Mouse (Mus musculus) heart, postnatal 36 days (tissue): ENCODE results near the gene Hps5. TPM values are rescaled to one million over a fixed set of nuclear protein-coding genes. Genes with fewer than 3 reads are reported as not detected.
"Not testable (repeated sequence)": the region's sequence is repeated elsewhere in the genome, so short reads cannot be mapped to it uniquely, and the experiment has no call there.

Source experiments
- DNase-seq, 2 experiments: peaks; one replicate each; pipeline ENCODE4 v3.0.0; 2021 to 2022
- intact Hi-C: fragments of 180-260 bp; cut with DNase I; formaldehyde crosslinking; loops from one replicate; pipeline ENCODE4 v1.15.1; 2025
- total RNA-seq, 2 experiments: library from RNA; stranded (reverse); gene quantifications; 2 replicates each; pipeline ENCODE4 v1.2.3; 2021

Hps5 gene
- total RNA-seq, 2 experiments from 2014 or later: 8.8 to 12.7 TPM

GRCm38 (mm10) chr7:46745816-46746215 lies 50.0 kb downstream of the Hps5 start:
- DNase-seq: no peak
- intact Hi-C loops: no loop called here

GRCm38 (mm10) chr7:46742880-46743279 lies 53.0 kb downstream of the Hps5 start, which contains the start of gene Saa1:
TSS of gene Saa1 (minus strand) at chr7:46742980.
- DNase-seq, intact Hi-C loops: not testable (repeated sequence)

- intact Hi-C loops, DNase-seq: not testable (repeated sequence)
Measured at GRCm38 (mm10) chr7:46740041-46740440, 55.8 kb downstream of the Hps5 start.

- intact Hi-C loops: no loop called here
- DNase-seq: no peak
Measured at GRCm38 (mm10) chr7:46738561-46739460, 57.1 kb downstream of the Hps5 start.

GRCm38 (mm10) chr7:46734983-46735382 lies 60.9 kb downstream of the Hps5 start:
- DNase-seq: no peak
- intact Hi-C loops: no loop called here

- DNase-seq: no peak
- intact Hi-C loops: no loop called here
Measured at GRCm38 (mm10) chr7:46732458-46732857, 63.4 kb downstream of the Hps5 start, which contains the start of gene Saa4. TSS of gene Saa4 (minus strand) at chr7:46732603.

- no peak for DNase-seq
- intact Hi-C loops: no loop called here
Measured at GRCm38 (mm10) chr7:46727584-46727983, 68.3 kb downstream of the Hps5 start.

- intact Hi-C loops: no loop called here
- no peak for DNase-seq
Measured at GRCm38 (mm10) chr7:46724396-46724795, 71.5 kb downstream of the Hps5 start.

- intact Hi-C loops: no loop called here
- no peak for DNase-seq
Measured at GRCm38 (mm10) chr7:46723849-46724248, 72.0 kb downstream of the Hps5 start.

GRCm38 (mm10) chr7:46723354-46723753 lies 72.5 kb downstream of the Hps5 start:
- intact Hi-C loops: no loop called here
- no peak for DNase-seq

GRCm38 (mm10) chr7:46720460-46720859 lies 75.4 kb downstream of the Hps5 start:
- DNase-seq: no peak
- intact Hi-C loops: no loop called here

- DNase-seq: peak; percentile 21 to 22
- intact Hi-C loops: no loop called here
Measured at GRCm38 (mm10) chr7:46719526-46719925, 76.3 kb downstream of the Hps5 start.

GRCm38 (mm10) chr7:46718591-46719270 lies 77.1 kb downstream of the Hps5 start:
- no peak for DNase-seq

GRCm38 (mm10) chr7:46716897-46717296 lies 79.0 kb downstream of the Hps5 start:
- intact Hi-C loops: no loop called here
- DNase-seq: peak in 1 of 2 experiments; percentile 18

More at GRCm38 (mm10) chr7:46718591-46719270, 77.1 kb downstream of the Hps5 start:
- intact Hi-C loops: no loop called here

- no peak for DNase-seq
- intact Hi-C loops: loop anchor here (1.0 kb wide), 1 partner anchor 58 kb away; no protein-coding TSS in a partner anchor
Measured at GRCm38 (mm10) chr7:46715600-46715999, 80.3 kb downstream of the Hps5 start, which contains the start of gene Saa3. TSS of gene Saa3 (minus strand) at chr7:46715700.

- intact Hi-C loops: loop anchor here (5.0 kb wide), 1 partner anchor 322 kb away; no protein-coding TSS in a partner anchor
- DNase-seq: peak; percentile 57 to 69
Measured at GRCm38 (mm10) chr7:46714518-46714917, 81.3 kb downstream of the Hps5 start.

GRCm38 (mm10) chr7:46712250-46712649 lies 83.6 kb downstream of the Hps5 start:
- no peak for DNase-seq
- intact Hi-C loops: loop anchor here (5.0 kb wide), 1 partner anchor 320 kb away; no protein-coding TSS in a partner anchor
